Mouse (Mus musculus) layer of hippocampus, postnatal 36 days (tissue): ENCODE measurements around the gene L3mbtl1. TPM values are rescaled to one million over a fixed set of nuclear protein-coding genes. Genes with fewer than 3 reads are reported as not detected.
A peak's percentile ranks its signal among the peaks of the same experiment; 100 is the strongest.

ENCODE experiments used
- DNase-seq, 2 experiments: peaks; one replicate each; pipeline ENCODE4 v3.0.0; 2022
- total RNA-seq, 2 experiments: library from RNA; stranded (reverse); gene quantifications; 2 replicates each; pipeline ENCODE4 v1.2.3; 2021

Gene L3mbtl1
- total RNA-seq, 2 experiments from 2014 or later = 12.5 to 14.6 TPM

- no peak for DNase-seq
Observed at GRCm38 (mm10) chr2:162946964-162947363, 3.7 kb downstream of the L3mbtl1 start.

- DNase-seq = no peak
Observed at GRCm38 (mm10) chr2:162947736-162948135, 4.5 kb downstream of the L3mbtl1 start.

- no peak for DNase-seq
Observed at GRCm38 (mm10) chr2:162948221-162948620, 4.9 kb downstream of the L3mbtl1 start.

GRCm38 (mm10) chr2:162950776-162951175 lies 7.5 kb downstream of the L3mbtl1 start:
- no peak for DNase-seq

DNA sequence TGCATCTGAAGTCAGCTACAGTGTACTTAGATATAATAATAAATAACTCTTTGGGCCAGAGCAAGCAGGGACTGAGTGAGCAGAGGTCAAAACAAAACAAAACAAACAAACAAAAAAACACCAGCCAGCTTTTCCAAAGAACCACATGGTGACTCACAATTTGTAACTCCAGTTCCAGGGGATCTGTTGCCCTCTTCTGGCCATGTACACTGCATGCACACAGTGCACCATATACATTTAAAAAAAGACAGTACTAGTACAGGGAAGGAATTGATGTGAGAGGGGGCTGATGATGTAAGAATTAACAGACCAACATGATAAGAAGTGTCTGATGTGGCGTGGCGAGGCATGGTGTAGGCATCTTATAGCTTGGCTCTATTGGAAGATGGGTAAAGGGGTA lies 13.6 kb downstream of the L3mbtl1 start:
- DNase-seq = no peak

DNA sequence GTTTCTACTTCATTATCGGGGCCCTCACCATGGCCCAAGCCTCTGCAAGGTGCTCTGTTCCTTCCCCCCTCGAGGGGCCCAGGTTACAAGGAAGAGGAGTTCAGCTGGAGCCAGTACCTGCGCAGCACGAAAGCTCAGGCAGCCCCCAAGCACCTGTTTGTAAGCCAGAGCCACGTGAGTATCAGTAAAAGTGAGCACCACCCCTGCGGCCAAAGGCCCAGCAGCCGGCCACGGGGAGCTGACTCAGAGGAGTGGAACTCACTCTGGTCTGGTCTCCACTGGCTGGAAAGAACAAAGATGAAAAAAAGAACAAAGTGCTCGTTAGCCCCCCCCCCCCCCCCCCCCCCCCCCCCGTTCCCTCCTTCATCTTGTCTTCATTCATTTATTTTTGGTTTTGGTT lies 18.0 kb downstream of the L3mbtl1 start:
- no peak for DNase-seq

- DNase-seq = no peak
Observed at GRCm38 (mm10) chr2:162966734-162967133, 23.5 kb downstream of the L3mbtl1 start.

DNA sequence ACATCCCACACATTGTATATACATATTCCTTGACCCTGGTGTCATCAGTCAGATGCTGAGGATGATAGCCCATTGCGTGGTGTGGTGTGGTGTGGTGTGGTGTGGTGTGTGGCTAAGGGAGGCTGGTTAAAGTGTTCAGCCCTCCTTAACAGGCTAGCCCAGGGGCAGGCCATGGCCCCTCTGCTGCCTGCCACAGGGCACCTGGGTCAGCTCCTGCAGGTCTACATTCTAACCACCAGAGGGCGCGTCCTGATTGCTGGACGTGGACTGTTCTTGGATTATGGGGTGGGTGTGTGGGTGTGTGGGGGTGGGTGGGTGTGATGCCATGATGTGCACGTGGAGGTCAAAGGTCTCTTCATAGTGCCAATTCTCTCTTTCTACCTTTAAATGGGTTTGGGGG lies 25.1 kb downstream of the L3mbtl1 start:
- DNase-seq = no peak

- DNase-seq = no peak
Observed at GRCm38 (mm10) chr2:162969101-162969500, 25.8 kb downstream of the L3mbtl1 start.

GRCm38 (mm10) chr2:162970896-162971295 lies 27.6 kb downstream of the L3mbtl1 start:
- no peak for DNase-seq

- no peak for DNase-seq
Observed at GRCm38 (mm10) chr2:162972752-162973151, 29.5 kb downstream of the L3mbtl1 start.

DNA sequence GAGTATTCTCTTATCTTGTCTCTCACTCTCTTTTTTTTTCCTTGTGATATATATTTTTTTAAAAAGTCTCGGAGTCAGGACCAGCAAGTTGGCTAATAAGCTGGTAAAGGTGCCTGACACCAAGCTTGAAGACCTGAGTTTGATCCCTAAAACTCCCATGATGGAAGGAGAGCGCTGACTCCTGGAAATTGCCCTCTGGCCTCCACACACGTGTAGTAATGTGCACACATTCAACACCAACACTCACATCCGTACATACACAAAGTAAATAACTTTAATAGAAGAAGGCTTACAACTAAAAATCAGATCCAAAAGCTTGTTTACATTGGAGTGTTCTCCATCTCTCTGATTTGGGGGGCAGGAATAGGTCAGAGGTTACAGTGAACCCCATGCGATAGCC lies 29.9 kb downstream of the L3mbtl1 start:
- DNase-seq = no peak

- DNase-seq = no peak
Observed at GRCm38 (mm10) chr2:162973637-162974036, 30.4 kb downstream of the L3mbtl1 start.

- peak; percentile 37 to 40 for DNase-seq
Observed at GRCm38 (mm10) chr2:162975157-162975775, 32.0 kb downstream of the L3mbtl1 start.

GRCm38 (mm10) chr2:162976001-162976400 lies 32.7 kb downstream of the L3mbtl1 start:
- DNase-seq = no peak

DNA sequence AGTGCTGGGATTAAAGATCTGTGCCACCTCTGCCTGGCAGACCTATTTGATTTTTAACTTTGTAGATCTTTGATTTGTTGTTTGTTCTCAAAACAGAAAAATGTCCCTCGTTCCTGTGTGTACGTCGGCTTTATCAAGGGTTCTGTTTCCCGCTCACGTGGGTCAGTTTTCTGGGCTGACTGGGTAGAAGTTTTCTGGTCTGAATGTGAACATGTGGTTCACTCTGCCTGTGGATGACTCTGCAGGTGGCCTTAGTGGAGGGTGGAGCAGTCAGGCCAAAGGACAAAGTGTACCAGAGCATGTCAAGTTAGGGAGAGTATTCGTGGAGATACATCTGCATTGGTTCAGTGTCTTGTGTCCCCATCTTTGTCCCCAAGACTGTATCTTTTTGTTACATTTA lies 41.1 kb downstream of the L3mbtl1 start:
- DNase-seq = no peak

- DNase-seq = no peak
Observed at GRCm38 (mm10) chr2:162985923-162986322, 42.7 kb downstream of the L3mbtl1 start.

GRCm38 (mm10) chr2:162986764-162987163 lies 43.5 kb downstream of the L3mbtl1 start:
- DNase-seq = no peak

GRCm38 (mm10) chr2:162987218-162987617 lies 43.9 kb downstream of the L3mbtl1 start, which contains the start of gene Sgk2:
Gene Sgk2 (plus strand): TSS chr2:162987330.
- DNase-seq = no peak

DNA sequence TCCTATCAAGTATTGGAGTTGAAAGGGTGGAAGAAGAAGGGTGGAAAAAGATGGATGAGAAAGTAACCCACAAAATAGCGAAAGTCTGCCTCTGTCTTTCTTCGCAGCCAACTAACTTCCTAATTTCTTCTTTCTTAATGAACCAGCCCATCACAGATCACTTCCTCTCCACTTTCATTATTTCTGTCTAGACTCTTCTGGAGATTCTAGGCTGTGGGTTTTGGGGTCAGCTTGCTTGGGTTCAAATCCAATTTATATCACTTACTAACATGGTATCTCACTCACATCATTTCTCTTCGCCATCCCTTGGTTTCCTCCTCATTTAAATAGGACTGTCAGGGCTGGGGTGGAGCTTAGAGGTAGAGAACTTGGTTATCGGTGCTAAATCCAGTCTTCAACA lies 45.0 kb downstream of the L3mbtl1 start:
- DNase-seq = no peak

DNA sequence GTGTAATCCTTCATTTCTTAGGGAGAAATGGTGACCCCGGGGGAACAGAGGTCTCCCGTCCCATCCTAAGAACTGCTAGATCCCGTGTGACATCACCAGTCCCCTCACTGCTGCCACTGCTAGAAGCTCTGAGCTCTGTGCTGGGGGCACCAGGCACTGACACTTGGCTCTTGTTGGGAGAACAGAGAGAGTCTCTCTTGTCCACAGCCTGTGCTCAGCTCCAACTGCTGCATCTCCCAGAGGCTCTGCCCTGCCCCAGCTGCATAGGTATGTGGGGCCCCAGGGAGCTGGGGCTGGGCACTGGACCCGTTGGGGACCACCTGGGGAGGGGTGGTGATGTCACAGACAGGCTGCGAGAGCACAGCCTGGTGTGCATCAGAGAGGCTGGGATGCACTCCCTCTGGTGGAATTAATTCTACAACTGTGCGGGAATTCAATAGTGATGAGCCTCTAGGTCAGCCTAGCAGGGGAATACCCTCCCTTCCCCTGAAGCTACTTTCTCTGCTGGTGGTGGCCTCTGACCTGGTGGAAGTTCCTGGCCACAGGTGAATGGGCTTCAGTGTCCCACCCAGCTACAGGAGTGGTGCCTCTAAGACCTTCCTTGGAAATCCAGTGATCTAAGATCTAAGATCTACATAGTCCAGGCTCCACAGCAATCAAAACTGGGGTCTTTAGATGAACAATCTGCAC lies 48.3 kb downstream of the L3mbtl1 start:
- DNase-seq = no peak

DNA sequence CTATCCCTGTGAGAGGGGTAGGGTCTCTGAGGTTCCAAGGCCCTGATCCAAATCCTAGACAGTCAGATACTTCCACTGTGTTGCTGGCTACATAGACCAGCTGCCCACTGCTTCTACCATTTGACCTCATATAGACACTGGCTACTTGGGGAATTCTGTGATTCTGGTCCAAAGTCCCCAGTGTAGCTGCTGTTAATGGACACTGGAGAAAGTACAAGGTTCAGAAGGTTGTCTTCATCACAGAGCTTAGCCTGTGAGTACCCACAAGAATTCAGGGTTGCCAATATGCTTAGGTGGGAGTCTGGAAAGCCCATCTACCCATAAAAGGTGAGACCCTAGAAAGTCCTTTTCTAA lies 48.8 kb downstream of the L3mbtl1 start:
- no peak for DNase-seq

GRCm38 (mm10) chr2:162993881-162994616 lies 50.8 kb downstream of the L3mbtl1 start:
- DNase-seq = no peak
